Mouse (Mus musculus): ENCODE data around the gene Tnnt1. TPM values are rescaled to one million over a fixed set of nuclear protein-coding genes. Genes with fewer than 3 reads are reported as not detected.

Gene Tnnt1
- polyA plus RNA-seq, 1 experiment = 1.8 TPM

GRCm38 (mm10) chr7:4460576-4461434 lies 55.4 kb downstream of the Tnnt1 start, which contains the start of gene Eps8l1:
Eps8l1 (plus strand) TSS chr7:4460674.
- no peak for DNase-seq
- H3K4me1 ChIP-seq (replicated peaks; ENCODE audit: control insufficient read depth, insufficient read depth, low read length) = peaks cover 4% of the 10 kb centered on the region
- TF ChIP-seq CTCF (IDR thresholded peaks at IDR 0.05; ENCODE audit: borderline replicate concordance, control insufficient read depth, extremely low read depth, insufficient read depth, low read length, poor library complexity) = no peak
- no peak for TF ChIP-seq POLR2A (IDR thresholded peaks at IDR 0.05; ENCODE audit: control insufficient read depth, extremely low read depth, insufficient read depth, low read length, poor library complexity)
- no peaks in the 10 kb centered on the region for H3K27me3 ChIP-seq (ENCODE audit: control insufficient read depth, insufficient read depth, low read length)
- peak within 1 kb of the TSS; percentile 90 for H3K27ac ChIP-seq (ENCODE audit: control insufficient read depth, insufficient read depth, low read length)
- H3K4me3 ChIP-seq (ENCODE audit: control insufficient read depth, insufficient read depth, low read length) = peak within 1 kb of the TSS; percentile 71
- 57% methylated on average over 14 of the region's 16 CpGs for WGBS
- H3K36me3 ChIP-seq (ENCODE audit: control insufficient read depth, insufficient read depth, low read length) = no peaks in the 10 kb centered on the region

Other genes with a start within 250 kb of the Tnnt1 start
- 0.22 and 0.57 TPM in 2 replicates for gene Ncr1, start 178.7 kb downstream of the Tnnt1 start, polyA plus RNA-seq (2012; rRNA removed)
- not detected in 2 replicates for gene Gp6, start 118.6 kb downstream of the Tnnt1 start, polyA plus RNA-seq (2012; rRNA removed)
- 9.1 and 10.8 TPM in 2 replicates for gene Rdh13, start 70.7 kb downstream of the Tnnt1 start, polyA plus RNA-seq (2012; rRNA removed)
- gene Eps8l1, start 55.7 kb downstream of the Tnnt1 start, polyA plus RNA-seq (2012; rRNA removed) = 4.2 and 24.2 TPM in 2 replicates
- gene Ppp1r12c, start 14.7 kb downstream of the Tnnt1 start, polyA plus RNA-seq (2012; rRNA removed) = 136 and 162 TPM in 2 replicates
- 79.0 and 1,187 TPM in 2 replicates for gene Tnni3, start 7.8 kb upstream of the Tnnt1 start, polyA plus RNA-seq (2012; rRNA removed)
- 8.3 and 9.8 TPM in 2 replicates for gene Dnaaf3, start 16.1 kb upstream of the Tnnt1 start, polyA plus RNA-seq (2012; rRNA removed)
- 0.39 and 0.54 TPM in 2 replicates for gene Syt5, start 31.2 kb upstream of the Tnnt1 start, polyA plus RNA-seq (2012; rRNA removed)
- gene Ptprh, start 87.7 kb upstream of the Tnnt1 start, polyA plus RNA-seq (2012; rRNA removed) = 0.11 and 0.15 TPM in 2 replicates
- gene Tmem86b, start 115.0 kb upstream of the Tnnt1 start, polyA plus RNA-seq (2012; rRNA removed) = 103 and 113 TPM in 2 replicates
- gene Ppp6r1, start 142.6 kb upstream of the Tnnt1 start, polyA plus RNA-seq (2012; rRNA removed) = 419 and 475 TPM in 2 replicates
- 53.0 and 55.4 TPM in 2 replicates for gene Hspbp1, start 168.7 kb upstream of the Tnnt1 start, polyA plus RNA-seq (2012; rRNA removed)
- 0.71 and 0.84 TPM in 2 replicates for gene Brsk1, start 174.2 kb upstream of the Tnnt1 start, polyA plus RNA-seq (2012; rRNA removed)
- gene Tmem150b, start 208.9 kb upstream of the Tnnt1 start, polyA plus RNA-seq (2012; rRNA removed) = 2.2 and 3.7 TPM in 2 replicates
- 224 and 250 TPM in 2 replicates for gene Kmt5c, start 223.7 kb upstream of the Tnnt1 start, polyA plus RNA-seq (2012; rRNA removed)
- 36.6 and 47.7 TPM in 2 replicates for gene Cox6b2, start 236.7 kb upstream of the Tnnt1 start, polyA plus RNA-seq (2012; rRNA removed)